Mouse (Mus musculus) lung, embryonic 15.5 days (tissue): Measurements from ENCODE around the gene Hpse. TPM values are rescaled to one million over a fixed set of nuclear protein-coding genes. Genes with fewer than 3 reads are reported as not detected.

Experiments
- ATAC-seq: fragments of 200-750 bp; cut with Nextera tagmentation; 2 replicates; pipeline ENCODE4 v1.8.0; 2017; ENCODE audit warnings: moderate number of reproducible peaks, borderline replicate concordance; ENCODE audit not compliant: low FRiP score, low TSS enrichment; ENCODE audit errors: extremely low read depth
- H3K27ac ChIP-seq: fragments of 300-500 bp; sonication (generic); 2 replicates; pipeline ENCODE4 v1.5.1; 2015; ENCODE audit warnings: moderate library complexity, mild to moderate bottlenecking, inconsistent platforms
- H3K27me3 ChIP-seq: fragments of 300-500 bp; sonication (generic); 2 replicates; pipeline ENCODE4 v1.6.1; 2015; ENCODE audit warnings: inconsistent platforms
- H3K36me3 ChIP-seq: fragments of 300-500 bp; sonication (generic); 2 replicates; pipeline ENCODE4 v1.6.1; 2015; ENCODE audit warnings: inconsistent platforms
- H3K4me1 ChIP-seq: fragments of 300-500 bp; sonication (generic); 2 replicates; pipeline ENCODE4 v1.6.1; 2015; ENCODE audit warnings: inconsistent platforms
- H3K4me2 ChIP-seq: fragments of 300-500 bp; sonication (generic); 2 replicates; pipeline ENCODE4 v1.6.1; 2015; ENCODE audit warnings: inconsistent platforms, mild to moderate bottlenecking, moderate library complexity
- H3K4me3 ChIP-seq: fragments of 300-500 bp; sonication (generic); 2 replicates; pipeline ENCODE4 v1.5.1; 2015; ENCODE audit warnings: mild to moderate bottlenecking, inconsistent platforms
- H3K9ac ChIP-seq: fragments of 300-500 bp; sonication (generic); 2 replicates; pipeline ENCODE4 v1.6.1; 2015; ENCODE audit warnings: inconsistent platforms
- H3K9me3 ChIP-seq: fragments of 300-500 bp; sonication (generic); 2 replicates; pipeline ENCODE4 v1.6.1; 2016; ENCODE audit warnings: inconsistent platforms
- WGBS: fragments of 180-500 bp; shearing (Covaris S2); methylation state at CpG from one replicate; pipeline ENCODE4 v1.1.7; 2015; 5-methylcytosine and 5-hydroxymethylcytosine counted together
- polyA plus RNA-seq: library from polyadenylated mRNA; unstranded; fragments of >200 nt; fragmentation: Nextera tagmentation; extraction: Ambion mirVana; gene quantifications from 2 replicates; pipeline ENCODE4 v1.2.1, GENCODE M21; 2015

Hpse gene
- polyA plus RNA-seq, 1 experiment from 2014 or later, result 5.0 TPM

DNA sequence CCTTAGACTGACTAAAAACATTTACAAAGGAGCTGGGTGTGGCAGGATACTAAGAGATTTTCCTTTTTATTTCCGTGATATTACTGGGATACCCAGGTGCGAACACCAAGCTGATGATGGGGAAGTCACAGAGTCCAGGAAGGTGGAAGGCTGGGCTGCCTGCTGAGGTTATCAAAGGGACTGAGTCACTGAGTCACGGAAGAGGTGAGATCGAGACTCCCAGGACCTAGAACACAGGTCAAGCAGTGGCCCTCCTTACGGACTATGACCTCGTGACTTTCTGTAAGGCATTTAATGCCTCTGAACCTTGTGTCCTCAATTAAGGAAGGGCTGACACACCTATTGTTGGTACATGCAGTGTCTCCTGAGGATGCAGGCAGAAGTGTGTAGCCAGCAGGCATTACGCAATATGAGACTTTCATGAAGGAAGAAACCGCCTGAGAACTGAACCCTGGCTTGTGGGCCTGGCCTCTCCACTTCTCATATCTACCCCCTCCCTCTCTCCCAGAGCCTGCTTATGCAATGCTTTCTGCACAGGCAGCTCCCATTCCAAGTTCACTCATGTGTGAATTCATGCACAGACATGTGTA lies 86.9 kb downstream of the Hpse start:
- no peaks in the 10 kb centered on the region for H3K36me3 ChIP-seq
- no peak overlapping the region for H3K4me3 ChIP-seq
- H3K27me3 ChIP-seq, result no peaks in the 10 kb centered on the region
- H3K4me2 ChIP-seq, result no peak overlapping the region
- no peaks in the 10 kb centered on the region for H3K9me3 ChIP-seq
- H3K4me1 ChIP-seq, result no peaks in the 10 kb centered on the region
- no peak overlapping the region for H3K9ac ChIP-seq
- H3K27ac ChIP-seq, result no peak overlapping the region
- no peak for ATAC-seq
- WGBS, result 79% methylated on average over 8 of the region's 8 CpGs

Other genes starting within 250 kb of the Hpse start
- gene Lin54, start 219.1 kb downstream of the Hpse start, polyA plus RNA-seq, result 12.5 and 14.3 TPM in 2 replicates
- 187 and 190 TPM in 2 replicates for gene Cops4, start 201.4 kb downstream of the Hpse start, polyA plus RNA-seq
- 12.7 and 20.7 TPM in 2 replicates for gene Plac8, start 147.5 kb downstream of the Hpse start, polyA plus RNA-seq
- 56.5 and 59.7 TPM in 2 replicates for gene Coq2, start 44.6 kb downstream of the Hpse start, polyA plus RNA-seq
- gene Helq, start 78.9 kb upstream of the Hpse start, polyA plus RNA-seq, result 14.7 and 18.3 TPM in 2 replicates
- gene Mrps18c, start 78.9 kb upstream of the Hpse start, polyA plus RNA-seq, result 146 and 162 TPM in 2 replicates
- gene Abraxas1, start 101.2 kb upstream of the Hpse start, polyA plus RNA-seq, result 29.0 and 32.0 TPM in 2 replicates
- gene Gpat3, start 126.0 kb upstream of the Hpse start, polyA plus RNA-seq, result 1.5 and 2.3 TPM in 2 replicates